Mouse (Mus musculus) stomach, postnatal 0 days (tissue): ENCODE measurements around the gene Hes5. TPM values are rescaled to one million over a fixed set of nuclear protein-coding genes. Genes with fewer than 3 reads are reported as not detected.

ENCODE experiments used
- ATAC-seq: fragments of 200-750 bp; cut with Nextera tagmentation; 2 replicates; pipeline ENCODE4 v1.8.0; 2017; ENCODE audit not compliant: low FRiP score, low TSS enrichment
- DNase-seq: peaks from one replicate; pipeline ENCODE4 v3.0.0-alpha.2; 2016; ENCODE audit warnings: low spot score
- H3K27ac ChIP-seq: fragments of 300-500 bp; sonication (generic); replicated peaks from 2 replicates; pipeline ENCODE4 v1.5.1; 2014; ENCODE audit warnings: mild to moderate bottlenecking, control low read depth
- H3K27me3 ChIP-seq: fragments of 300-500 bp; sonication (generic); 2 replicates; pipeline ENCODE4 v1.6.1; 2014; ENCODE audit warnings: low read length; ENCODE audit not compliant: control insufficient read depth, insufficient read depth
- H3K36me3 ChIP-seq: fragments of 300-500 bp; sonication (generic); 2 replicates; pipeline ENCODE4 v1.6.1; 2014; ENCODE audit warnings: low read length, mixed read lengths; ENCODE audit not compliant: control insufficient read depth, insufficient read depth
- H3K4me1 ChIP-seq: fragments of 300-500 bp; sonication (generic); replicated peaks from 2 replicates; pipeline ENCODE4 v1.6.1; 2014; ENCODE audit warnings: antibody characterized with exemption; ENCODE audit not compliant: control insufficient read depth, insufficient read depth
- H3K4me2 ChIP-seq: fragments of 300-500 bp; sonication (generic); replicated peaks from 2 replicates; pipeline ENCODE4 v1.6.1; 2014; ENCODE audit warnings: low read depth, mild to moderate bottlenecking, control low read depth, moderate library complexity
- H3K4me3 ChIP-seq: fragments of 300-500 bp; sonication (generic); 2 replicates; pipeline ENCODE4 v1.5.1; 2014; ENCODE audit warnings: low read depth, low read length, control low read depth
- H3K9ac ChIP-seq: fragments of 300-500 bp; sonication (generic); 2 replicates; pipeline ENCODE4 v1.6.1; 2014; ENCODE audit warnings: mild to moderate bottlenecking, low read length, control low read depth, mixed read lengths
- H3K9me3 ChIP-seq: fragments of 300-500 bp; sonication (generic); 2 replicates; pipeline ENCODE4 v1.6.1; 2016; ENCODE audit warnings: low read length; ENCODE audit not compliant: control insufficient read depth
- CTCF ChIP-seq: IDR thresholded peaks from 2 replicates; pipeline ENCODE4 v1.5.1; 2016; ENCODE audit warnings: antibody characterized with exemption, low read depth, mild to moderate bottlenecking, moderate library complexity
- EP300 ChIP-seq: optimal IDR thresholded peaks from 2 replicates; pipeline ENCODE3; 2016; ENCODE audit warnings: antibody characterized with exemption
- WGBS: fragments of 180-500 bp; shearing (Covaris S2); extraction: QIAGEN DNeasy Blood & Tissue Kit; methylation state at CpG from one replicate; pipeline ENCODE4 v1.1.7; 2014; 5-methylcytosine and 5-hydroxymethylcytosine counted together
- polyA plus RNA-seq: library from polyadenylated mRNA; unstranded; fragments of >200 nt; fragmentation: Nextera tagmentation; extraction: Ambion mirVana; gene quantifications from 2 replicates; pipeline ENCODE4 v1.2.1, GENCODE M21; 2015

Hes5 gene
- polyA plus RNA-seq, 1 experiment from 2014 or later, result 0.24 TPM

- Histone ChIP-seq H3K9me3 (no peaks in the 10 kb centered on the region), H3K9ac (peak within 1 kb of the TSS; percentile 55), H3K36me3 (no peaks in the 10 kb centered on the region), H3K27ac (peak within 1 kb of the TSS; percentile 71), H3K27me3 (no peaks in the 10 kb centered on the region), H3K4me1 (peaks cover 3% of the 10 kb centered on the region; the same call in 1 of the 2 replicates), H3K4me3 (peak within 1 kb of the TSS; percentile 38), H3K4me2 (peak within 1 kb of the TSS; percentile 62)
- ATAC-seq (0 out of 2 replicates have a peak, but pooled peaks have one; percentile 27), DNase-seq (no peak)
- TF ChIP-seq EP300 (no peak), CTCF (no peak)
- 30% methylated on average over 12 of the region's 12 CpGs for WGBS
These were observed 32.2 kb upstream of the Hes5 start, which contains the start of gene Tnfrsf14 for GRCm38 (mm10) chr4:154928395-154929087. Tnfrsf14 (minus strand) TSS chr4:154928563.

DNA sequence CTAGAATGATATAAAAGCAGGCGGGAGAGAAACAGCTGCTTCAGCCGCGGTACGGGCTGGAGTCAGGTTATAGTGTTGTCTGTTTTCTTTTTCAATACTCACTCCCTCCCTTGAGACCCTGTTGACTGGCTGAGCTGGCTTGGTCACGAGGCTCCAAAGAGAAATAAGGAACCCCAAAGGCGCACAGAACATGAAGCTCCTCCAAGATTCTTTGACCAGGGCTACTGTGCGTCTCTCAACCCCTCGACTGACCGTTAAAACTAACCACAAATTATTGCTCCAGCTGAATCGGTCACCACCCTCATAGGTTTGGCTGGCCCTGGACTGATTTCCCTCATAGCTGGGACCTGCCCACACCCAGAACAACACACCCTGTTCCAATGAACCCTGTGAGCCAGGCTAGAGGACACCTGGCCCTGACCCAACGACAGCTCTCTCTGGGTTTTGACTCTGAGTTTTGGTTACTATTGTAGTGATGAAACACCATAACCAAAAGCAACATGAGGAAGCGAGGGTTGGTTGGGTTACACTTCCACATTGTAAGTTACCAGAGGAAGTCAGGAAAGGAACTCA is 31.5 kb upstream of the Hes5 start:
- ATAC-seq (no peak), DNase-seq (no peak)
- no peak overlapping the region; the same call in 1 of the 2 replicates for H3K27ac ChIP-seq
- H3K9me3 ChIP-seq, result no peaks in the 10 kb centered on the region
- 71% methylated on average over 12 of the region's 12 CpGs for WGBS
- no peaks in the 10 kb centered on the region for H3K27me3 ChIP-seq
- no peak overlapping the region for H3K4me2 ChIP-seq
- H3K4me3 ChIP-seq, result no peak overlapping the region
- H3K36me3 ChIP-seq, result no peaks in the 10 kb centered on the region
- no peak for TF ChIP-seq CTCF
- TF ChIP-seq EP300, result no peak
- no peak overlapping the region for H3K9ac ChIP-seq
- H3K4me1 ChIP-seq, result peaks cover 3% of the 10 kb centered on the region; the same call in 1 of the 2 replicates

- Histone ChIP-seq H3K9ac (no peak overlapping the region), H3K9me3 (no peaks in the 10 kb centered on the region), H3K4me2 (no peak overlapping the region), H3K27me3 (no peaks in the 10 kb centered on the region), H3K27ac (no peak overlapping the region), H3K4me1 (no peaks in the 10 kb centered on the region), H3K36me3 (no peaks in the 10 kb centered on the region), H3K4me3 (no peak overlapping the region)
- ATAC-seq, result no peak
- no peak for TF ChIP-seq EP300
- no peak for TF ChIP-seq CTCF
- WGBS, result 57% methylated on average over 13 of the region's 13 CpGs
- no peak for DNase-seq
These were observed 27.3 kb upstream of the Hes5 start for GRCm38 (mm10) chr4:154933306-154933907.

DNA sequence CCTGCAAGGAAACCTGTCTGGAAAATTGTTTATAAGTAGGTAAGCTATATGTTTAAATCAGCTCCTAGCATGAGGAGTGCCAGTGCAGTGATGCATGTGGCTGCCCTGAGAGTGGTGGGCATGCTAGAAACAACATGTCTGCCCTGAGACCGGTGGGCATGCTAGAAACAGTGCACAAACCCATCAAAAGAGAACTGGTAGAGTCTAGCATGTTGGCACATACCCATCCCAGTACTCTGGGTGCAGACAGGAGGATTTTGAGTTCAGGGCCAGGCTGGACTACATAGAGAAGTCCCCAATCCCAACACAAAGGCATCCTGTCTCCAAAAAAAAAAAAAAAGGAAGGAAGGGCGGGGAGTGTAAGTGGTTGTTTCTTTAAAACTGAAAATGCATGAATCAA is 25.9 kb upstream of the Hes5 start:
- TF ChIP-seq CTCF, result no peak
- TF ChIP-seq EP300, result no peak
- DNase-seq, result no peak
- H3K27ac ChIP-seq, result no peak overlapping the region

DNA sequence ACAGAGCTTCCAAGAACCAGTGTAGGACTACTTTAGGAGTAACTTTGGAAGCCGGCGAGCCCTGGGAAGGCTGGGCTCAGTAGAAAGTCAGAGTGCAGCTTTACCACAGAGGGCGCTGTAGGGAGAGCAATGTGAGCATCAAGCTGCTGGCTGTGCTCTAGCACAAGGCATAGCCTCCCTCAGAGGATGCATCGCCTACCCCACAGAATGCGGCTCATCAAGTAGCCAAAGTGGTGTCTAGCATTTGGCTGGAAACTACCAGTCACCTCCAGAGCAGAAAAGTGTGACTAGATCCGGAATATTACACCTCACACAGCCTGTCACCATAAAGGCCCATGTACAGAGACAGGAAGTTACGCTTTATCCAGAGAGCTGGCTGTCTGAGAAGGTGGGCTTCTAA is 24.9 kb upstream of the Hes5 start:
- no peak overlapping the region for H3K9ac ChIP-seq
- no peaks in the 10 kb centered on the region for H3K36me3 ChIP-seq
- DNase-seq (no peak), ATAC-seq (no peak)
- H3K4me1 ChIP-seq, result no peaks in the 10 kb centered on the region
- H3K4me2 ChIP-seq, result no peak overlapping the region
- H3K27me3 ChIP-seq, result no peaks in the 10 kb centered on the region
- H3K9me3 ChIP-seq, result no peaks in the 10 kb centered on the region
- no peak overlapping the region for H3K27ac ChIP-seq
- TF ChIP-seq CTCF (peak; percentile 15; the same call in 1 of the 2 replicates), EP300 (no peak)
- 73% methylated on average over 7 of the region's 7 CpGs for WGBS
- no peak overlapping the region for H3K4me3 ChIP-seq

More for the DNA sequence above, 25.9 kb upstream of the Hes5 start:
- Histone ChIP-seq H3K4me2 (no peak overlapping the region), H3K9ac (no peak overlapping the region), H3K36me3 (no peaks in the 10 kb centered on the region), H3K4me1 (no peaks in the 10 kb centered on the region), H3K27me3 (no peaks in the 10 kb centered on the region), H3K9me3 (no peaks in the 10 kb centered on the region), H3K4me3 (no peak overlapping the region)
- ATAC-seq, result no peak
- WGBS, result 75% methylated on average over 2 of the region's 2 CpGs
